Mouse (Mus musculus): ENCODE data around the gene Fchsd2. TPM values are rescaled to one million over a fixed set of nuclear protein-coding genes. Genes with fewer than 3 reads are reported as not detected.

Fchsd2 gene
- polyA plus RNA-seq, 1 experiment from 2014 or later, result 35.5 TPM

- H3K36me3 ChIP-seq (ENCODE audit: control insufficient read depth, insufficient read depth, low read length), result peaks cover 42% of the 10 kb centered on the region; the same call in 1 of the 2 replicates
- no peak overlapping the region for H3K4me3 ChIP-seq (ENCODE audit: low read length)
- no peaks in the 10 kb centered on the region for H3K9me3 ChIP-seq (ENCODE audit: control insufficient read depth, low read length)
- WGBS, result 79% methylated on average over 7 of the region's 7 CpGs
- no peaks in the 10 kb centered on the region for H3K27me3 ChIP-seq (ENCODE audit: control insufficient read depth, insufficient read depth, low read length)
- H3K9ac ChIP-seq (ENCODE audit: low read depth, low read length), result no peak overlapping the region
- ATAC-seq (ENCODE audit: low FRiP score, low TSS enrichment), result no peak
- H3K27ac ChIP-seq (ENCODE audit: low read depth, low read length), result no peak overlapping the region
- H3K4me2 ChIP-seq (replicated peaks; ENCODE audit: low read depth, low read length), result no peak overlapping the region
- H3K4me1 ChIP-seq (ENCODE audit: control insufficient read depth, insufficient read depth, low read length), result no peaks in the 10 kb centered on the region
Observed at GRCm38 (mm10) chr7:101119391-101119790, 26.7 kb downstream of the Fchsd2 start.

GRCm38 (mm10) chr7:101123579-101124347 lies 31.1 kb downstream of the Fchsd2 start:
- no peaks in the 10 kb centered on the region for H3K9me3 ChIP-seq (ENCODE audit: control insufficient read depth, low read length)
- 61% methylated on average over 6 of the region's 6 CpGs for WGBS
- H3K27me3 ChIP-seq (ENCODE audit: control insufficient read depth, insufficient read depth, low read length), result no peaks in the 10 kb centered on the region
- peaks cover 13% of the 10 kb centered on the region; the same call in 1 of the 2 replicates for H3K36me3 ChIP-seq (ENCODE audit: control insufficient read depth, insufficient read depth, low read length)
- H3K4me2 ChIP-seq (replicated peaks; ENCODE audit: low read depth, low read length), result no peak overlapping the region
- H3K9ac ChIP-seq (ENCODE audit: low read depth, low read length), result no peak overlapping the region
- H3K27ac ChIP-seq (ENCODE audit: low read depth, low read length), result no peak overlapping the region
- no peak for ATAC-seq (ENCODE audit: low FRiP score, low TSS enrichment)
- no peak overlapping the region for H3K4me3 ChIP-seq (ENCODE audit: low read length)
- no peaks in the 10 kb centered on the region for H3K4me1 ChIP-seq (ENCODE audit: control insufficient read depth, insufficient read depth, low read length)

- no peak overlapping the region for H3K4me3 ChIP-seq (ENCODE audit: low read length)
- H3K9me3 ChIP-seq (ENCODE audit: control insufficient read depth, low read length), result no peaks in the 10 kb centered on the region
- no peaks in the 10 kb centered on the region for H3K27me3 ChIP-seq (ENCODE audit: control insufficient read depth, insufficient read depth, low read length)
- H3K9ac ChIP-seq (ENCODE audit: low read depth, low read length), result no peak overlapping the region
- no peak overlapping the region for H3K27ac ChIP-seq (ENCODE audit: low read depth, low read length)
- 0 out of 2 replicates have a peak, but pooled peaks cover 2% of the 10 kb centered on the region for H3K36me3 ChIP-seq (ENCODE audit: control insufficient read depth, insufficient read depth, low read length)
- H3K4me1 ChIP-seq (ENCODE audit: control insufficient read depth, insufficient read depth, low read length), result 0 out of 2 replicates have a peak, but pooled peaks cover 3% of the 10 kb centered on the region
- WGBS, result 72% methylated on average over 3 of the region's 3 CpGs
- H3K4me2 ChIP-seq (replicated peaks; ENCODE audit: low read depth, low read length), result no peak overlapping the region
- no peak for ATAC-seq (ENCODE audit: low FRiP score, low TSS enrichment)
Observed at GRCm38 (mm10) chr7:101127737-101128136, 35.1 kb downstream of the Fchsd2 start.

- H3K36me3 ChIP-seq (ENCODE audit: control insufficient read depth, insufficient read depth, low read length), result 0 out of 2 replicates have a peak, but pooled peaks cover 2% of the 10 kb centered on the region
- no peak for ATAC-seq (ENCODE audit: low FRiP score, low TSS enrichment)
- H3K4me3 ChIP-seq (ENCODE audit: low read length), result no peak overlapping the region
- no peak overlapping the region for H3K4me2 ChIP-seq (replicated peaks; ENCODE audit: low read depth, low read length)
- H3K4me1 ChIP-seq (ENCODE audit: control insufficient read depth, insufficient read depth, low read length), result 0 out of 2 replicates have a peak, but pooled peaks cover 3% of the 10 kb centered on the region
- H3K9ac ChIP-seq (ENCODE audit: low read depth, low read length), result no peak overlapping the region
- 65% methylated on average over 4 of the region's 4 CpGs for WGBS
- no peak overlapping the region for H3K27ac ChIP-seq (ENCODE audit: low read depth, low read length)
- no peaks in the 10 kb centered on the region for H3K9me3 ChIP-seq (ENCODE audit: control insufficient read depth, low read length)
- H3K27me3 ChIP-seq (ENCODE audit: control insufficient read depth, insufficient read depth, low read length), result no peaks in the 10 kb centered on the region
Observed at GRCm38 (mm10) chr7:101128536-101128935, 35.9 kb downstream of the Fchsd2 start.

GRCm38 (mm10) chr7:101130646-101131045 lies 38.0 kb downstream of the Fchsd2 start:
- no peak for ATAC-seq (ENCODE audit: low FRiP score, low TSS enrichment)
- Histone ChIP-seq H3K4me3 (ENCODE audit: low read length) (no peak overlapping the region), H3K9me3 (ENCODE audit: control insufficient read depth, low read length) (no peaks in the 10 kb centered on the region), H3K4me1 (ENCODE audit: control insufficient read depth, insufficient read depth, low read length) (0 out of 2 replicates have a peak, but pooled peaks cover 3% of the 10 kb centered on the region), H3K4me2 (replicated peaks; ENCODE audit: low read depth, low read length) (no peak overlapping the region), H3K36me3 (ENCODE audit: control insufficient read depth, insufficient read depth, low read length) (peaks cover 2% of the 10 kb centered on the region; the same call in 1 of the 2 replicates), H3K27me3 (ENCODE audit: control insufficient read depth, insufficient read depth, low read length) (no peaks in the 10 kb centered on the region), H3K9ac (ENCODE audit: low read depth, low read length) (no peak overlapping the region), H3K27ac (ENCODE audit: low read depth, low read length) (no peak overlapping the region)
- WGBS, result 56% methylated on average over 3 of the region's 3 CpGs

GRCm38 (mm10) chr7:101131281-101131680 lies 38.6 kb downstream of the Fchsd2 start:
- WGBS, result 80% methylated on average over 6 of the region's 6 CpGs
- H3K27me3 ChIP-seq (ENCODE audit: control insufficient read depth, insufficient read depth, low read length), result no peaks in the 10 kb centered on the region

GRCm38 (mm10) chr7:101133591-101133990 lies 40.9 kb downstream of the Fchsd2 start:
- ATAC-seq (ENCODE audit: low FRiP score, low TSS enrichment), result no peak
- 94% methylated on average over 2 of the region's 2 CpGs for WGBS

More at GRCm38 (mm10) chr7:101131281-101131680, 38.6 kb downstream of the Fchsd2 start:
- Histone ChIP-seq H3K9ac (ENCODE audit: low read depth, low read length) (no peak overlapping the region), H3K4me2 (replicated peaks; ENCODE audit: low read depth, low read length) (no peak overlapping the region), H3K4me3 (ENCODE audit: low read length) (no peak overlapping the region), H3K36me3 (ENCODE audit: control insufficient read depth, insufficient read depth, low read length) (peaks cover 5% of the 10 kb centered on the region; the same call in 1 of the 2 replicates), H3K9me3 (ENCODE audit: control insufficient read depth, low read length) (no peaks in the 10 kb centered on the region), H3K4me1 (ENCODE audit: control insufficient read depth, insufficient read depth, low read length) (0 out of 2 replicates have a peak, but pooled peaks cover 3% of the 10 kb centered on the region), H3K27ac (ENCODE audit: low read depth, low read length) (0 out of 2 replicates have a peak overlapping the region, but pooled peaks have one; percentile 17)
- ATAC-seq (ENCODE audit: low FRiP score, low TSS enrichment), result no peak

GRCm38 (mm10) chr7:101134117-101134516 lies 41.5 kb downstream of the Fchsd2 start:
- H3K9me3 ChIP-seq (ENCODE audit: control insufficient read depth, low read length), result no peaks in the 10 kb centered on the region
- H3K9ac ChIP-seq (ENCODE audit: low read depth, low read length), result no peak overlapping the region
- peaks cover 4% of the 10 kb centered on the region; the same call in 1 of the 2 replicates for H3K36me3 ChIP-seq (ENCODE audit: control insufficient read depth, insufficient read depth, low read length)
- 0 out of 2 replicates have a peak, but pooled peaks cover 3% of the 10 kb centered on the region for H3K4me1 ChIP-seq (ENCODE audit: control insufficient read depth, insufficient read depth, low read length)
- H3K27ac ChIP-seq (ENCODE audit: low read depth, low read length), result no peak overlapping the region
- H3K4me3 ChIP-seq (ENCODE audit: low read length), result no peak overlapping the region
- 98% methylated on average over 2 of the region's 2 CpGs for WGBS
- no peak overlapping the region for H3K4me2 ChIP-seq (replicated peaks; ENCODE audit: low read depth, low read length)
- ATAC-seq (ENCODE audit: low FRiP score, low TSS enrichment), result no peak
- H3K27me3 ChIP-seq (ENCODE audit: control insufficient read depth, insufficient read depth, low read length), result no peaks in the 10 kb centered on the region

More at GRCm38 (mm10) chr7:101133591-101133990, 40.9 kb downstream of the Fchsd2 start:
- no peak overlapping the region for H3K4me2 ChIP-seq (replicated peaks; ENCODE audit: low read depth, low read length)
- peaks cover 4% of the 10 kb centered on the region; the same call in 1 of the 2 replicates for H3K36me3 ChIP-seq (ENCODE audit: control insufficient read depth, insufficient read depth, low read length)
- 0 out of 2 replicates have a peak, but pooled peaks cover 3% of the 10 kb centered on the region for H3K4me1 ChIP-seq (ENCODE audit: control insufficient read depth, insufficient read depth, low read length)
- H3K9me3 ChIP-seq (ENCODE audit: control insufficient read depth, low read length), result no peaks in the 10 kb centered on the region
- no peak overlapping the region for H3K9ac ChIP-seq (ENCODE audit: low read depth, low read length)
- no peaks in the 10 kb centered on the region for H3K27me3 ChIP-seq (ENCODE audit: control insufficient read depth, insufficient read depth, low read length)
- H3K27ac ChIP-seq (ENCODE audit: low read depth, low read length), result no peak overlapping the region
- H3K4me3 ChIP-seq (ENCODE audit: low read length), result no peak overlapping the region

GRCm38 (mm10) chr7:101138819-101139218 lies 46.2 kb downstream of the Fchsd2 start:
- no peak overlapping the region for H3K4me2 ChIP-seq (replicated peaks; ENCODE audit: low read depth, low read length)
- H3K9ac ChIP-seq (ENCODE audit: low read depth, low read length), result no peak overlapping the region
- WGBS, result 39% methylated on average over 1 of the region's 1 CpGs
- ATAC-seq (ENCODE audit: low FRiP score, low TSS enrichment), result no peak
- H3K9me3 ChIP-seq (ENCODE audit: control insufficient read depth, low read length), result no peaks in the 10 kb centered on the region
- H3K27ac ChIP-seq (ENCODE audit: low read depth, low read length), result no peak overlapping the region
- no peak overlapping the region for H3K4me3 ChIP-seq (ENCODE audit: low read length)
- peaks cover 10% of the 10 kb centered on the region; the same call in 1 of the 2 replicates for H3K36me3 ChIP-seq (ENCODE audit: control insufficient read depth, insufficient read depth, low read length)
- no peaks in the 10 kb centered on the region for H3K27me3 ChIP-seq (ENCODE audit: control insufficient read depth, insufficient read depth, low read length)
- H3K4me1 ChIP-seq (ENCODE audit: control insufficient read depth, insufficient read depth, low read length), result no peaks in the 10 kb centered on the region

Data from kidney, embryonic 14.5 days (tissue).